Mouse (Mus musculus) ES-Bruce4 (cell line): ENCODE measurements around the gene Txnrd1.

ENCODE experiments used
- CTCF ChIP-seq: IDR thresholded peaks from one replicate; pipeline ENCODE4 v1.8.1; 2011; ENCODE audit warnings: low read depth, low read length
- EP300 ChIP-seq: IDR thresholded peaks from 2 replicates; pipeline ENCODE4 v1.6.1; 2011; ENCODE audit warnings: low read depth, low read length; ENCODE audit not compliant: insufficient read depth
- POLR2A ChIP-seq: IDR thresholded peaks from one replicate; pipeline ENCODE4 v1.8.1; 2011; ENCODE audit warnings: low read length; ENCODE audit not compliant: insufficient read depth

DNA sequence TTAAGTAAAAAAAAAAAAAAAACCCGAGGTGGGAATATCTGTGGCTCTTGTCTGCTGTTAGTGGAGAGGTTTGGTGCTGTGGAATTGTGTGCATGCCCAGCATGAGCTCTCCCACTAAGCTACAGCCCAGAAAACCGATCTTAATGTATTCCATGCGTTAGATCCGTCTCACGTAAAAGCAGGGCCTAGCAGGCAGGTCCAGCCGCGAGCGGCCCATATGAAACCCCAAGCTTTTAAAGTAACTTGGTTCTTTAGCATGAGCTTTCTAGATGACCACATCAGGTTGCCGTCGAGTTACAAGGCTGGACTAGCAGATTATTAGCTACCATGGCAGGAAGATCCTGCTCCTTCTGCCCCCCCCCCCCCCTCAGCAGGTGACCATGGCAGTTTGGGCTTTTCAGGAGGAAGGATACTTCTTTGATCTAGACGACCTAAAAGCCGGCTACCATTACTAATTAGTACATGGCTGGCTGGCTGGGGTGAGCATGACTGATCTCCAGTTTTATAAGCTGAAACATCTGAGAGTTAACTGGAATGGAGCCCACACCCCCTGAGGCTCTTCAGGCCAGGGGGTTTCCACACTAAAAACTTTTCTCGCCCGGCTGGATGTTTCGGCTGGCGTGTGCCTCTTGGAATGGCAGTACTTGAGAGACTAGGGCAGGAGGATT lies 16.1 kb downstream of the Txnrd1 start:
- TF ChIP-seq CTCF (no peak), POLR2A (no peak), EP300 (no peak)
